In the genomic region with DNA sequence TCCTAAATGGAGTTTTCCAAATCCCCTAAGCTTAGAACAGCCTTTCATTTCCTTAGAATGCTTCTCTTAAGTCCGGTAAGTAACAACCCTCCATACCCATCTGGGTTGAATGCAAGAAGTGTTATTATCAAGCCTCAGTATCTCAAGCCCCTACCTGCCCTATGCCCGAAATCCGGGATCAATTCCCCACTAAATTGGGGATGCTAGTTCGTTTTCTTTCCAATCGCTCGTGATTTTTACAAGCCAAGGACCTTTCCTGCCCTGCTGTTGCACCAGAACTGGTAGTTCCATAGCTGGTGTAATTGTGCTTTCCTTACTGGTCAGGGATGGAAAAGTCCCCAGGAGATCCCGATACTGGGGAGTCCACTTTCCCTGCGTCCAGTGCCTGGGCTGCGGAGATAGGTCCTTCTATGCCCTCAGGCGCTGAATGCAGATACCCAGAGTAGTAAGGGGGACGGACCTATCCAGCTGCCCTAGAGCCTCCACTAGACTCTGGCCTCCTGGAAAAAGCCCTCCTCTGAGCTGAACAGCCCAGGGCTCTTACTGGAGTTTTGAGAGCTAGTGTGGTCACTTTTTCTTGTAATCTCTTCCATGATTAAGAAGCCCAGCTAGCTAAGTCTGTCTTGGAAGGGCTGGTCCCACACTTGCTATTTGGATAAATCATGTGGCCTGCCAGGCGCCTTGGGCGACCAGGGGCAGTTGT, we compare ENCODE assay signal across 9 mouse cellular contexts. TPM values are rescaled to one million over a fixed set of nuclear protein-coding genes. Genes with fewer than 3 reads are reported as not detected.
DNase-seq lines count a peak whose midpoint lies in the region; ATAC-seq and TF ChIP-seq lines count a peak whose summit lies in the region.
"Had no signal": no experiment of that assay in that cellular context is flagged by ENCODE, and none has a peak within 500 bp of the region (broad histone marks: within the 10 kb centered on the region; RNA-seq: fewer than 3 reads in every experiment).

No protein-coding gene starts in this region.

- peak; percentile 9 for DNase-seq in adrenal gland, postnatal 14 days
- no peak for DNase-seq in adrenal gland, postnatal 25 days
- no peak for DNase-seq in lung, postnatal 25 days (ENCODE audit: low spot score)
- DNase-seq in heart, postnatal 36 days = peak; percentile 16 to 48
- DNase-seq in midbrain, embryonic 10.5 days (ENCODE audit: low spot score) = peak; percentile 42
- DNase-seq in yolk sac, embryonic 10.5 days (ENCODE audit: low spot score) = peak; percentile 2
- DNase-seq in thymus, adult 2 months = no peak

- TF ChIP-seq POLR2A in thymus, adult 2 months (IDR thresholded peaks at IDR 0.05; ENCODE audit: control insufficient read depth, extremely low read depth, insufficient read depth, low read length, poor library complexity) = no peak

- no peaks in the 10 kb centered on the region for H3K9me3 ChIP-seq in lung, embryonic 16.5 days (ENCODE audit: control insufficient read depth, low read length)
- H3K9me3 ChIP-seq in midbrain, embryonic 10.5 days (replicated peaks) = no peaks in the 10 kb centered on the region

- intact Hi-C loops in heart, postnatal 36 days (cut with DNase I) = loop anchor here (5.0 kb wide), 3 partner anchors 1106 to 1501 kb away; no protein-coding TSS in a partner anchor

- TF ChIP-seq CTCF in thymus, adult 2 months (IDR thresholded peaks at IDR 0.05; ENCODE audit: borderline replicate concordance, control insufficient read depth, extremely low read depth, insufficient read depth, low read length, poor library complexity) = no peak

- ATAC-seq in lung, embryonic 16.5 days (ENCODE audit: low read depth) = no peak

- H3K4me3 ChIP-seq in lung, embryonic 16.5 days (ENCODE audit: low read length) = peak overlapping the region; percentile 82
- H3K4me3 ChIP-seq in midbrain, embryonic 10.5 days = peak overlapping the region; percentile 75
- no peak overlapping the region for H3K4me3 ChIP-seq in thymus, adult 2 months (ENCODE audit: control insufficient read depth, insufficient read depth, low read length)

- H3K27me3 ChIP-seq in lung, embryonic 16.5 days (ENCODE audit: control insufficient read depth, insufficient read depth, low read depth, low read length) = peaks cover 11% of the 10 kb centered on the region
- H3K27me3 ChIP-seq in midbrain, embryonic 10.5 days (ENCODE audit: low read depth, poor library complexity, severe bottlenecking) = peaks cover 60% of the 10 kb centered on the region
- no peaks in the 10 kb centered on the region; the same call in 1 of the 2 replicates for H3K27me3 ChIP-seq in thymus, adult 2 months (ENCODE audit: control insufficient read depth, insufficient read depth, low read length)

- 3% methylated on average over 13 of the region's 13 CpGs for WGBS in lung, embryonic 16.5 days
- under 1% methylated on average over 13 of the region's 13 CpGs for WGBS in midbrain, embryonic 10.5 days
- 10% methylated on average over 13 of the region's 13 CpGs for WGBS in thymus, adult 2 months

- H3K27ac ChIP-seq in lung, embryonic 16.5 days (ENCODE audit: low read length) = no peak overlapping the region
- peak overlapping the region; percentile 6; the same call in 1 of the 2 replicates for H3K27ac ChIP-seq in midbrain, embryonic 10.5 days (replicated peaks)
- H3K27ac ChIP-seq in thymus, adult 2 months (ENCODE audit: control insufficient read depth, insufficient read depth, low read length) = no peak overlapping the region
- H3K27ac ChIP-seq: macrophage had no signal

- peak overlapping the region; percentile 88 for H3K4me2 ChIP-seq in lung, embryonic 16.5 days (ENCODE audit: low read depth, low read length)

- peaks cover 37% of the 10 kb centered on the region for H3K4me1 ChIP-seq in lung, embryonic 16.5 days (replicated peaks; ENCODE audit: control insufficient read depth, insufficient read depth, low read length)
- peaks cover 58% of the 10 kb centered on the region for H3K4me1 ChIP-seq in midbrain, embryonic 10.5 days
- no peaks in the 10 kb centered on the region for H3K4me1 ChIP-seq in thymus, adult 2 months (replicated peaks; ENCODE audit: control insufficient read depth, insufficient read depth, low read length)

- H3K9ac ChIP-seq in lung, embryonic 16.5 days (ENCODE audit: low read length) = 0 out of 2 replicates have a peak overlapping the region, but pooled peaks have one; percentile 49

- no peaks in the 10 kb centered on the region for H3K36me3 ChIP-seq in lung, embryonic 16.5 days (ENCODE audit: control insufficient read depth, insufficient read depth, low read length)
- H3K36me3 ChIP-seq in midbrain, embryonic 10.5 days = no peaks in the 10 kb centered on the region
- no peaks in the 10 kb centered on the region for H3K36me3 ChIP-seq in thymus, adult 2 months (ENCODE audit: control insufficient read depth, insufficient read depth, low read length)

RNA-seq across cellular contexts. Expression of a gene that starts 1.1 kb away (rescaled TPM):
- 13.2 and 15.8 TPM in 2 replicates for total RNA-seq in adrenal gland, postnatal 14 days (2021)
- total RNA-seq in adrenal gland, postnatal 25 days (2021) = 9.8 and 9.9 TPM in 2 replicates
- 8.6 and 11.0 TPM in 2 replicates for polyA plus RNA-seq in lung, embryonic 16.5 days (2015; fragmentation: Nextera tagmentation; extraction: Ambion mirVana)
- 10 to 100 TPM in 1 of 2 experiments, 1 to 10 TPM in 1; 7.3 to 10.4 TPM for total RNA-seq in heart, postnatal 36 days (2021)
- polyA plus RNA-seq in midbrain, embryonic 10.5 days (2016; fragmentation: Nextera tagmentation; extraction: Ambion mirVana) = 29.1 and 30.1 TPM in 2 replicates
- 1.1 TPM in 2 replicates for polyA plus RNA-seq in thymus, adult 2 months (2012; rRNA removed)

Comparison
In these comparisons a context has a peak if more than half of its experiments do, and no peak if none do; other contexts are left out.
1. DNase-seq: peak in adrenal gland, postnatal 14 days (single experiment), heart, postnatal 36 days (2 of 2), midbrain, embryonic 10.5 days (single experiment) and yolk sac, embryonic 10.5 days (single experiment); none in adrenal gland, postnatal 25 days (single experiment), lung, postnatal 25 days (single experiment) and thymus, adult 2 months (single experiment).